Mouse (Mus musculus) embryonic fibroblast, embryonic 13.5 days (primary cell): Measurements from ENCODE around the gene Tns1.

Experiments
- CTCF ChIP-seq: IDR thresholded peaks from 2 replicates; pipeline ENCODE4 v1.5.1; 2011; ENCODE audit warnings: mild to moderate bottlenecking, control low read depth, low read length, moderate library complexity, borderline replicate concordance; ENCODE audit not compliant: insufficient read depth
- POLR2A ChIP-seq: IDR thresholded peaks from 2 replicates; pipeline ENCODE4 v1.6.1; 2011; ENCODE audit warnings: low read depth, mild to moderate bottlenecking, control low read depth, low read length, moderate library complexity

GRCm38 (mm10) chr1:73923185-73923584, 201.1 kb downstream of the Tns1 start:
- TF ChIP-seq CTCF (no peak), POLR2A (no peak)
